Mouse (Mus musculus): ENCODE results near the gene Spen. TPM values are rescaled to one million over a fixed set of nuclear protein-coding genes. Genes with fewer than 3 reads are reported as not detected.

Gene Spen
- polyA plus RNA-seq, 3 experiments from 2014 or later, result 8.6 to 17.1 (median 14.3) TPM

- ATAC-seq, result no peak
Measured at GRCm38 (mm10) chr4:141528938-141529337, 9.5 kb downstream of the Spen start.

DNA sequence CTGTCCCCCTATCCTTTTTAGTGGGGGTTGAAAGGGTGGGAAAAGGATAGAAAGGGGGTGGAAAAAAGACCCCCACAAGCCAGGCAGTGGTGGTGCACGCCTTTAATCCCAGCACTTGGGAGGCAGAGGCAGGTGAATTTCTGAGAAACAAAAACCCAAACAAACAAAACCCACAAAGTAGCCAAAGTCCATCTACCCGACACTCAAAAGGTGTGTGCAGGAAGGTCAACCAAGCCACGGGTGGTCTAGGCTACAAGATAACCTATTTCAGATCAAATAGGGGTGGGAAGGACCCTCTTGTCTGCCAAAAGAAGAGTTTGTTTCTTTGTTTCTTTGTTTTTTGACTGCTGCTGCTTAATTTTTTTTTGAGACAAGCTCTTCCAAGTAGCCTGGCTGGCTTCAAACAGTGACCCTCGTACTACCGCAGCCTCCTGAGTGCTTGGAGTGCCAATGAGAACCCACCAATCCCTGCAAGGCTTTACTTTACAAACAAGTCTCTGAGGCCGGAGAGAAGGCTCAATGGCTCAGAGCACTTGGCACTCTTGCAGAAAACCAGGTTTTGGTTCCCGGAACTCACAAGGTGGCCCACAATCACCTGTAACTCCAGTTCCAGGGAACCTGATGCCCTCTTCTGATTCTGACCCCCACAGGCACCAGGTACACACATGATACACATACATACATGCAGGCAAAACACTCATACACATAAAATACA, 11.3 kb downstream of the Spen start:
- ATAC-seq, result no peak

- ATAC-seq, result no peak
Measured at GRCm38 (mm10) chr4:141525940-141526339, 12.5 kb downstream of the Spen start.

GRCm38 (mm10) chr4:141524658-141525057, 13.7 kb downstream of the Spen start:
- no peak for ATAC-seq

DNA sequence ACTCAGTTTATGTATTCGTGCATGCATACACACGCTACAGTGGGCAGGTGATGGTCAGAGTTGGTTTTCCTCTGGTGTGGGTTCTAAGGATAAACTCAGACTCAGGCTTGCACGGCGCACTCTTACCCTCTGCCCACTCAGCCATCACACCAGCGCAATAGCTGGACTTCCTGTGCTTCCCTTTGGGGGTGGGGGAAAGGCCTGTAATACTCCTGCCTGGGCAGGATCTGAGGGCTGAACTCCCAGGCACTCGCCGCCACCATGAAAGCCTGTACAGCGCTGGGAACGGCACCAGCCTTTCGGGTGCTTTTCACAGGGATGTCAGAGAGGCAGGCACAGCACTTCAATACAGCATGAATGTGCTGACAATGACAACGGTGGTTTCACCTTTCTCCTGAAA, 15.3 kb downstream of the Spen start:
- no peak for ATAC-seq

GRCm38 (mm10) chr4:141518386-141518785, 20.0 kb downstream of the Spen start:
- ATAC-seq, result no peak

DNA sequence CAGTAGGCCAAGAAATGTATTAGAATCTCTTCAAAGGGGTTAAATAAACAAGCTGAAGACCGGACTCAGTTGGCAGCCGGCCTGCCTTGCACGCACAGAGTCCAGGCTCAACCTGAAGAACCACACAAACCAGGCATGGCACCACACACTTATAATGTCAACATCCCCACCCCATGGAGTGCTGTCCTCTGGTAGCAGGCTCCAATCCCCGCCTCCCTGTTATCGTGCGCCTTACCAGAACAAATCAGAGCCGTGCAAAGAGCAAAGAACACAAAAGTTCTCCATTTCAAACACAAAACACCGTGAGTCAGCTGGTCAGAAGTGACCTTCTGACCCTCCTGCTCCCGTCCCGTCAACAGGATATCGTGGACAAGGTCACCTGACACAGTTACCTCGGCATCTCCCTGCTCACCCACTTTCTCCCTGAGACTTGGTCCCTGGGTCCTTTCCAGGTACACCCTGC, 24.2 kb downstream of the Spen start:
- no peak for ATAC-seq

DNA sequence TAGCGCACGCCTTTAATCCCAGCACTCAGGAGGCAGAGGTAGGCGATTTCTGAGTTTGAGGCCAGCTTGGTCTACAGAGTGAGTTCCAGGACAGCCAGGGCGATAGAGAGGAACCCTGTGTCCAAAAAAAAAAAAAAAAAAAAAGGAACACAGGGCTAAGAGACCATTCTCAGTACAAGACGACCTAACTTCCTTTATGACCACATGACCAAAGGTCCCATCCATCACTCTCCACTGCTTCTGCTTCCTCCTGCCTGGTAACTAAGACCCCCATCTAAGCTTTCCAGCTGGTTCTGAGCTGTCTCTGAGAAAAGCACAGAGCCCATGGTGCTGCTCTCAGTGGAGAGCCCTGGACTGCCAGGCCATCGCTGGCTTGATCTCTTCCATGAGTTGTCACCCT, 26.3 kb downstream of the Spen start:
- no peak for ATAC-seq

DNA sequence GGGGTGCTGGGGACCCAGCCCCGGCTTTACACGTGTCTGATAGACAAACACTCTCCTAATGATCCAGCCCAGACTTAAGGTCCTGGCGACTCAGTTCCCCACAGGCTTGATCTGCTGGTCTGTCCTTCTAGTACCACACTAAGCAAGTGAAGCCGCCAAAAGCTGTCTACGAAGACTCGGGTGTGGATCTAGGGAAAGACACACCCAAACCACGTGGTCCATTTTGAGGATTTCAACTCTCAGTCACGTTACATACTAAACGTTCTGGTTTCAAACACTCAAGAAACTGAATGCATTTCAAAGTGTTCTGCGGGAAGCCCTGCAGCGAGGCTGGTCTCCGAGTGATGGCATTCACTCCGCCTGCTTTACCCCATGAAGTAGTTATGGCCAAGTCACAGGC, 27.9 kb downstream of the Spen start:
- no peak for ATAC-seq

DNA sequence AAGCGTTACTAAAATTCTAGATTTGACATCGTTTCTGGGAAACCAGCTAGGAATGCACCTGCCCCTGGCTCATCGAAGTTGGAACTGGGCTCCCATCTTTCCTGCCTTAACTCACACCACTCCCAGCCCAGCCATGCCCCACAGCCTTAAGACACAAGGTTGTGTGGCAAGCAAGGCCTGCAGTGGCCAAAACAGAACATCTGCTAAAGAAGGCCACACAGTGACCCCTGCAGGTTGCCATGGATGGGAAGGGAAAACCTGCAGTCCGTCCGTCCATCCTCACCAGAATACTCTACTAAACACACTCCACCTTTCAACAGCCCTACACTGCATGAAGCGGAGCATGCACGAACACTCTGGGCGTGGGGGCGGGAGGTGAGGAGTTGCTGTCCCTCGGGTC, 31.5 kb downstream of the Spen start:
- ATAC-seq, result no peak

DNA sequence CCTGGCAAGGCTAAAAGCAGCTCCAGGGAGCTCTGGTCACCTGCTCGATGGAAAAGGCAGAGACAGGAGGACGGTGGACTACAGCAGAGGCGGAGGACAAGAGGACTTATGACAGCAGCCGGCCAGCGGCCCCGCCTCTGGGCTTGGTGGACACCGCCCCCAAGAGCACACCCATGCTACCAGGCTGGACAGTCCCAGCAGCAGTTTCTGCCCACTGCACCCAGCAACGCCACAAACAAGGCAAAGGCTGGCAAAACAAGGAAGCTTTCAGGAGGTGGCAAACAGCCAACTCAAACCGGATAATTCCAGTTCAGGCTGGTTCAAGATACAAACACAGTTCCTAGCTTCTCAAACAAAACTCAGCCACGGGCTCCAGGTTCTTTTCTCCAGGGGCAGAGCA, 32.0 kb downstream of the Spen start:
- no peak for ATAC-seq

DNA sequence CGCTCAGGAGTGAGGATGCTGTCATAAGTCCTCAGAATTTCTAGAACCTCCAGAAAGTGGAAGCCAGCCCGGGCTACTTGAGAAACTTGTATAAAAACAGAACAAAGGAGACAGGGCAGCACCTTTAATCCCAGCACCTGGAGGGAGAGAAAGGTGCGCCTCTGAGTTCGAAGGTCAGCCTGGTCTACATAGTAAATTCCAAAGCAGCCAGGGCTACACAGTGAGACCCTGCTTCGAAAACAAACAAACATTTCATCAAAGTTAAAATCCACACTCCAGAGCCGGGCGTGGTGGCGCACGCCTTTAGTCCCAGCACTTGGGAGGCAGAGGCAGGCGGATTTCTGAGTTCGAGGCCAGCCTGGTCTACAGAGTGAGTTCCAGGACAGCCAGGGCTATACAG, 32.6 kb downstream of the Spen start:
- ATAC-seq, result no peak

DNA sequence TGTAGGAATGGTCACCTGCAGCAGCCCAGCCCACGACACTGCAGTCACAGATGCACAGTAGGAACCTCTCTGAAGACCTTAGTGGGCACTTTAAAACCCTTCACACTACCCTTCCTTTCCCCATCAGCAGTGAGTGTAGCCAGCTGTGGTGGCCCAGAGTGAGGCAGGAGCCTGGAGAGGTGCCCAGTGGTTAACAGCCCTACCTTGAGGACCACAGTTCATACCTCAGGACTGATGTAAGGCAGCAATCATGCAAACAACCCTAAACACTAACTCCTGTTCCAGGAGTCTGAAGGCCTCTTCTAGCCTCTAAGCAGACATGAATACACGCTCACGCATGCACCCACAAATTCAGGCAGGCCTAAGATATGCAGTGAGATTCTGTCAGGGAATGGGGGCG, 33.9 kb downstream of the Spen start:
- no peak for ATAC-seq

DNA sequence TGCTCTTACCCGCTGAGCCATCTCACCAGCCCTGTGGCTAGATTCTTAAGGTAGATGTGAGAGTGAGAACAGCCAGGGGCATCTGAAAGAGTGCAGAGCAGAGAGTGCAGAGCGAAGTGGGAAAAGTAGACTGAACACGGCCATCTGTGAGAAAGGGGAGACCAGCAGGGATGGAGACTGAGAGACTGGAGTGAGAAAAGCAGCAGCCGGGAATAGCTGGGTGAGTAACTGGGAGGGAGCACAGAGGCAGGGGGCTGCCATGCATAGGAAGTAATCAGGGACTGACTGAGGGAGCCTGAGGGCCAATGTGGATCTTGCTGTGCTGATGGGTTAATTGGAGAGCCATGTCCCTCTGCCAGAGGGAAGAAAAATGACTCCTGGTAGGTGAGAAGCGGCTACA, 35.7 kb downstream of the Spen start:
- ATAC-seq, result no peak

DNA sequence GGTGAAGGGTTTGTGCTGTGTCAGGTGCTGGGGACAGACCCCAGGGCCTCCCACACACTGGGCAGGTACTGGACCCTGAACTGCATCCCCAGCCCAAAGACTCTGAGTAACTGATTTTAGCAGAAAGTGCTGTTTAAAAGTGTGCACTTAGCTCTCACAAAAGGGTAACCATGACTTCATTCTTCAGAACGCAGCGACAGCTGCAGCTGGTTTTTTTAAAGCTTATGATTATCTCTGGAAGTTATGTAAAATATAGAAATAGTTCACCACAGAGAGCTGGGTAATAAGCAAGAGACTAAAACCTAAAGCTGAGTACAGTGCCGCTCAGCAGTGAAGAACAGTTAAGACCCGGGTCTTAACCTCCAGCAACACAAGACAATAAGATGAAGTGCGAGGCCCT, 37.3 kb downstream of the Spen start:
- no peak for ATAC-seq

DNA sequence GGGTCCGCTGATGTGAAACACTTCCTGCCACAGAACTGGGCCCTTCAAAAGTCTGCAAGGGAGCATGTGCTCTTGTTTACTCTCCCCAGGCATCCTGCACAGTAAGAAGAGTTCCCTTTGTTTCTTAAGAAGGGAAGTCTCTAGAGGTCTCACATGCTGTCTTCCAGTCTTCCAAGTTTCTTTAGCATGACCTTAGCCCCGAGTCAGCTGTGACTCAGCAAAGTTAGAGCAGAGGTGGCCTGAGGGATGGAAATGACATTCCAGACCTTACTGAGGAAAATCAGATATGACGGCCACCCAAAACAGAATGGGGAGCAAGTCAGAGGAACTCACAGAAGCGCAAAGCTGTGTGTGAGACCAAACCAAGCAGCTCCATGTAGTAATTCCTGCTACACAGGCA, 37.8 kb downstream of the Spen start:
- ATAC-seq, result no peak

GRCm38 (mm10) chr4:141488670-141489069, 49.7 kb downstream of the Spen start:
- ATAC-seq, result no peak

GRCm38 (mm10) chr4:141487581-141487980, 50.8 kb downstream of the Spen start:
- ATAC-seq, result no peak

DNA sequence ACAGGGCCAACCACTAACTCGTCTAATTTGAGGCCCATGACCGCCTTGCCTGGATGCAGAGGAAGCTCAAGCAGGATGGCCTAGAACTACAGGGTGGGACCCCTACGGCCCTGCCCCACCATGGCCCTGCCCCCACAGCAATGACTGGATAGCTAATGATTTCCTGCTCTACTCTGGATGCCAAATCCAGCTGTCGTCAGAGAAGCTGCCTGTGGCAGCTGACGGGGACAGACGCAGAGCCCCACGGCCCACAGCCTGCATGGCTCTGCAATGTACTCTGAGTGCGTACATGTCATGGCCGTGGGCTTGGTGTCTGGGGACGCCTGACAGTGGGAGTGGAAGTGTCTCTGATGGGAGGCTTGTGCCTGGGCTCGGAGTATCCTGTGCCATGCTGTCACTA, 54.3 kb downstream of the Spen start:
- no peak for ATAC-seq

GRCm38 (mm10) chr4:141479411-141479810, 59.0 kb downstream of the Spen start:
- ATAC-seq, result no peak

DNA sequence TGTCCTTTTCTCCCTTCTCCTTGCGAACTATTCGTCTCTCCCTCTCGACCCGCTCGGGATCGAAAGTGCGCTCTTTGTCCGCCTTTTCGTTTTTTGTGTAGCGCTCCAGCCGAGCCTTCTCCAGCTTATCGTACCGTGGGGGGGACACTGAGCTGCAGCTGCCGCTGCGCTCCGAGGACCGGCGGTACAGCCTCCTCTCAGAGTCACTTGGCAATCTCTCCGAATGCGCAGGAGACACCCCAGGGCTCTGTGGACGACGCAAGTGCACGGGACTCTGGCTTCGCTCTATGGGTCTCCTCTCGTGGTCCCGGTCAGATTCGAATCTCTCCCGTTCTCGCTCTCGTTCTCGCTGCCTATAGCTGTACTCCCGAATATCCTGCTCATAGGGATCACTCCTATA, 59.6 kb downstream of the Spen start:
- no peak for ATAC-seq

GRCm38 (mm10) chr4:141478225-141478624, 60.2 kb downstream of the Spen start:
- no peak for ATAC-seq

- ATAC-seq, result no peak
Measured at GRCm38 (mm10) chr4:141477681-141478102, 60.7 kb downstream of the Spen start.

DNA sequence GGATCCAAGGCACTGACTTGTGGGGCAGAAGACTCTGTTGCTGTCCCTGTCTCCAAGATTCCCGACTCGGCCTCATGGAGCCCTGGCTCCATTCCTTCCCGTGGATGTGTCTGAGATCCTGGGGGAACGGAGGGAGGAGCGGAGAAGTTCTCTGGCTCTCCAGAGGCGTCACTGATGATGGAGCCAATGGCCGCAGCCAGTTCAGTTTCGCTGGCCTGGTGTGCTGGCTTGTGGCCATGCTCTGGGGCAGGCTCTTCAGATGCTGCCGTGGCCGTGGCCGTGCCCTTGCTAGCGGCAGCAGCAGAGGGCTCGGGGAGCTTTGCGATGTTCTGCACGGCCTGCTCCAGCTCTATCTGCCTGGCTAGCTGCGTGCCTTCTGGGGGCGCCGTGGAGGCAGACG, 64.0 kb downstream of the Spen start:
- no peak for ATAC-seq

Measured in inflammation-experienced regulatory T-cells, adult 6 months (primary cell).